Mouse (Mus musculus) bone marrow macrophage, adult 2 months (primary cell): ENCODE measurements around the gene Frmd4b.

Source experiments
- CTCF ChIP-seq: IDR thresholded peaks from 2 replicates; pipeline ENCODE4 v1.5.1; 2012; ENCODE audit warnings: low read depth, mild to moderate bottlenecking, low read length, moderate library complexity
- POLR2A ChIP-seq: IDR thresholded peaks from 2 replicates; pipeline ENCODE4 v1.6.1; 2012; ENCODE audit warnings: mild to moderate bottlenecking, low read depth, low read length, borderline replicate concordance

DNA sequence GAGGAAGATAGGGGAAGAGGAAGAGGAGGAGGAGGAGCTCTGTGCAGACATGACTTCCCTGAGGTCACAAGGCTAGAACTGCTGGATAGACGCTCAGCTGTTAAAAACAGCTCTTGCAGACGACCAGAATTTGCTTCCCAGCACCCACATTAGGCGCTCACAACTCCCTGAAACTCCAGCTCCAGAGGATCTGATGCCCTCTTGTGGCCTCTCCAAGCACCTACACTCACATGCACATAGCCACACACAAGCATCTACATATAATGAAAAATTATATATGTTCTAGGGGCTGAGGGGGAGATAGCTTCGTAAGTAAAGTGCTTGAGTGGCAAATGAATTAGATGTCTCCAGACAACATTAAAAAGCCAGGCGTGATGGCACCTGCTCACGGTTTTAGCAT, 378.0 kb downstream of the Frmd4b start:
- TF ChIP-seq CTCF (no peak), POLR2A (no peak)
